Mouse (Mus musculus) bone marrow macrophage, adult 2 months (primary cell): Measurements from ENCODE around the gene Rxra. TPM values are rescaled to one million over a fixed set of nuclear protein-coding genes. Genes with fewer than 3 reads are reported as not detected.

Source experiments
- H3K27ac ChIP-seq: 2 replicates; pipeline ENCODE4 v1.5.1; 2012; ENCODE audit warnings: low read depth, low read length; ENCODE audit not compliant: insufficient read depth
- H3K4me1 ChIP-seq: 2 replicates; pipeline ENCODE4 v1.6.1; 2012; ENCODE audit warnings: low read length; ENCODE audit not compliant: control insufficient read depth, insufficient read depth
- H3K4me3 ChIP-seq: 2 replicates; pipeline ENCODE4 v1.5.1; 2012; ENCODE audit warnings: mild to moderate bottlenecking, low read length, moderate library complexity; ENCODE audit not compliant: insufficient read depth
- CTCF ChIP-seq: IDR thresholded peaks from 2 replicates; pipeline ENCODE4 v1.5.1; 2012; ENCODE audit warnings: low read depth, mild to moderate bottlenecking, low read length, moderate library complexity
- POLR2A ChIP-seq: IDR thresholded peaks from 2 replicates; pipeline ENCODE4 v1.6.1; 2012; ENCODE audit warnings: mild to moderate bottlenecking, low read depth, low read length, borderline replicate concordance
- polyA plus RNA-seq: library from polyadenylated mRNA; stranded (reverse); fragments of >200 nt; gene quantifications from 2 replicates; pipeline ENCODE4 v1.2.4, GENCODE M21; 2012; ENCODE audit not compliant: missing spikeins, insufficient read depth, insufficient read length

Rxra gene
- polyA plus RNA-seq, 1 experiment: 39.7 TPM

GRCm38 (mm10) chr2:27799018-27799417, 122.8 kb downstream of the Rxra start:
- no peak for TF ChIP-seq CTCF
- TF ChIP-seq POLR2A: no peak
- Histone ChIP-seq H3K4me3 (no peak overlapping the region), H3K27ac (no peak overlapping the region), H3K4me1 (no peaks in the 10 kb centered on the region)

- TF ChIP-seq POLR2A (no peak), CTCF (no peak)
- H3K4me1 ChIP-seq: no peaks in the 10 kb centered on the region
These were observed 124.8 kb downstream of the Rxra start for GRCm38 (mm10) chr2:27801041-27801440.

GRCm38 (mm10) chr2:27802493-27802892, 126.3 kb downstream of the Rxra start:
- no peak for TF ChIP-seq POLR2A
- no peak for TF ChIP-seq CTCF
- H3K4me1 ChIP-seq: no peaks in the 10 kb centered on the region
- H3K4me3 ChIP-seq: no peak overlapping the region
- H3K27ac ChIP-seq: no peak overlapping the region

More at GRCm38 (mm10) chr2:27801041-27801440, 124.8 kb downstream of the Rxra start:
- no peak overlapping the region for H3K4me3 ChIP-seq
- H3K27ac ChIP-seq: no peak overlapping the region

- no peak overlapping the region for H3K4me3 ChIP-seq
- no peaks in the 10 kb centered on the region for H3K4me1 ChIP-seq
- no peak overlapping the region for H3K27ac ChIP-seq
- TF ChIP-seq CTCF (no peak), POLR2A (no peak)
These were observed 130.5 kb downstream of the Rxra start for GRCm38 (mm10) chr2:27806691-27807090.

- TF ChIP-seq POLR2A (no peak), CTCF (no peak)
- H3K4me3 ChIP-seq: no peak overlapping the region
- H3K27ac ChIP-seq: no peak overlapping the region
- no peaks in the 10 kb centered on the region for H3K4me1 ChIP-seq
These were observed 131.4 kb downstream of the Rxra start for GRCm38 (mm10) chr2:27807684-27808083.

GRCm38 (mm10) chr2:27809897-27810296, 133.7 kb downstream of the Rxra start:
- Histone ChIP-seq H3K4me1 (no peaks in the 10 kb centered on the region), H3K27ac (no peak overlapping the region), H3K4me3 (no peak overlapping the region)
- TF ChIP-seq POLR2A (no peak), CTCF (no peak)

Other genes with a start within 250 kb of the Rxra start
- gene Vav2, start 249.4 kb upstream of the Rxra start, polyA plus RNA-seq: 13.4 and 16.3 TPM in 2 replicates
- gene Brd3os, start 234.1 kb upstream of the Rxra start, polyA plus RNA-seq: 1.2 and 3.1 TPM in 2 replicates
- 27.4 and 29.1 TPM in 2 replicates for gene Brd3, start 168.8 kb upstream of the Rxra start, polyA plus RNA-seq
- gene Wdr5, start 161.3 kb upstream of the Rxra start, polyA plus RNA-seq: 22.0 and 25.4 TPM in 2 replicates
- 1.5 and 1.9 TPM in 2 replicates for gene Col5a1, start 210.0 kb downstream of the Rxra start, polyA plus RNA-seq